Mouse (Mus musculus) kidney, adult 2 months (tissue): Measurements from ENCODE around the gene Polr1e. TPM values are rescaled to one million over a fixed set of nuclear protein-coding genes. Genes with fewer than 3 reads are reported as not detected.
"Not testable (repeated sequence)": the region's sequence is repeated elsewhere in the genome, so short reads cannot be mapped to it uniquely, and the experiment has no call there.

ENCODE experiments used
- DNase-seq: peaks from one replicate; pipeline ENCODE4 v3.0.0; 2021
- H3K27ac ChIP-seq: fragments of 200-500 bp; 2 replicates; pipeline ENCODE4 v1.5.1; 2012; ENCODE audit warnings: low read depth, low read length, control low read depth, inconsistent platforms; ENCODE audit not compliant: insufficient read depth
- H3K27me3 ChIP-seq: fragments of 200-500 bp; replicated peaks from 2 replicates; pipeline ENCODE4 v1.6.1; 2012; ENCODE audit warnings: mild to moderate bottlenecking, moderate library complexity, low read length, inconsistent platforms; ENCODE audit not compliant: control insufficient read depth, insufficient read depth
- H3K36me3 ChIP-seq: fragments of 200-500 bp; 2 replicates; pipeline ENCODE4 v1.6.1; 2012; ENCODE audit warnings: mild to moderate bottlenecking, moderate library complexity, low read length, inconsistent platforms; ENCODE audit not compliant: control insufficient read depth, insufficient read depth
- H3K4me1 ChIP-seq: fragments of 200-500 bp; 2 replicates; pipeline ENCODE4 v1.6.1; 2011; ENCODE audit warnings: low read length; ENCODE audit not compliant: control insufficient read depth, insufficient read depth
- H3K4me3 ChIP-seq: fragments of 200-500 bp; 2 replicates; pipeline ENCODE4 v1.5.1; 2011; ENCODE audit warnings: mild to moderate bottlenecking, low read depth, low read length, control low read depth; ENCODE audit not compliant: insufficient read depth
- CTCF ChIP-seq: fragments of 200-500 bp; conservative IDR thresholded peaks from 2 replicates; pipeline ENCODE4 v1.5.1; 2011; ENCODE audit warnings: low read depth, mild to moderate bottlenecking, control low read depth, low read length, moderate library complexity, mixed read lengths; ENCODE audit not compliant: insufficient read depth, insufficient read length
- POLR2A ChIP-seq: fragments of 200-500 bp; IDR thresholded peaks from one replicate; pipeline ENCODE4 v1.6.1; 2011; ENCODE audit warnings: low read depth, low read length, control low read depth
- WGBS: fragments of 180-500 bp; shearing (Covaris S2); methylation state at CpG from one replicate; pipeline ENCODE4 v1.1.7; 2018; 5-methylcytosine and 5-hydroxymethylcytosine counted together
- polyA plus RNA-seq: library from polyadenylated mRNA; depleted of rRNA; stranded (reverse); fragments of >200 nt; gene quantifications from 2 replicates; pipeline ENCODE4 v1.2.3, GENCODE M21; 2012

Gene Polr1e
- polyA plus RNA-seq, 1 experiment, result 6.2 TPM

DNA sequence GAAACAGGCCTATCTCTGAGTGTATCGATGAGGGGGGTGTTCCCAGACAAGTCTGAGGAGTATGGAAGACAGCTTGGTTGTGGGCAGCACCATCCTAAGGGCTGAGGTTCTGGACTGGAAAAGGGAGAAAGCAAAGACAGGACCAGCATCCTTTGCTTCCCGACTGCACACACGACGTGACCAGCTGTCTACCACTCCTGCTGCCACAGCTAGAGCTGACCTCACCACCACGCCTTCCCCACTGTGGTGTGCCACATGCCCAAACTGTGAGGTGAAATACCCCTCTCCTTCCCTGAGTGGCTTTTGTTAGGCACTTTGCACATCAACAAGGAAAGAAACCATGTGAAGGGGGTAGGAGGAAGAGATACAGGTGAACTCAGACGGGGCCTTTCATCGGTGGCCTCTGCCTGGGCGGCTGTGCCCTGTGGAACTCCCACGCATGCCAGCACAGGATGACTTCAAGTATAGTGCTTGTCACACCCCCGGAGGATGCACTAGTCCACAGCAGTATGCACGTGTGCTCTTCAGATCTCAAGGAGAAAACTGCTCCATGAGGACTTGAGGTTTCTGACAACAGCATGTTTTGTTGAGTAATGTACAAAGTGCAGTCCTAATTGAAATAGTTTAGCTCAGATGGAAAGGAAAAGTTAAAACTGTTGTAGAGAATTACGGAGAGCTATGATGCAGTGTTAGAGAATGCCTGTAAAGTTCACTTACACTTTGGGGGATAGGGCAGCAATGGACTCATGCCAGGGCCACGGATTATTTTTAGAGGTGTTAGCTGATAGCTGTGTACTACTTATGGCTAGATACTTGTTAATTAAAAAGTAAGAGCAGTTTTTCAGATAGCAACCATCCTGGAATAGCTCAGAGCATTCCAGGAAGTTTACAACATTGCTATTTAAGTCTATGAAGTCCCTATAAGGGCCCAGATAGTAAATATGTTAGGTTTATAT, 19.4 kb downstream of the Polr1e start:
- TF ChIP-seq CTCF (no peak), POLR2A (no peak)
- Histone ChIP-seq H3K27ac (0 out of 2 replicates have a peak overlapping the region, but pooled peaks have one; percentile 36), H3K27me3 (no peaks in the 10 kb centered on the region), H3K4me3 (no peak overlapping the region), H3K4me1 (peaks cover 24% of the 10 kb centered on the region), H3K36me3 (no peaks in the 10 kb centered on the region)
- peak; percentile 42 for DNase-seq
- 65% methylated on average over 13 of the region's 13 CpGs for WGBS

DNA sequence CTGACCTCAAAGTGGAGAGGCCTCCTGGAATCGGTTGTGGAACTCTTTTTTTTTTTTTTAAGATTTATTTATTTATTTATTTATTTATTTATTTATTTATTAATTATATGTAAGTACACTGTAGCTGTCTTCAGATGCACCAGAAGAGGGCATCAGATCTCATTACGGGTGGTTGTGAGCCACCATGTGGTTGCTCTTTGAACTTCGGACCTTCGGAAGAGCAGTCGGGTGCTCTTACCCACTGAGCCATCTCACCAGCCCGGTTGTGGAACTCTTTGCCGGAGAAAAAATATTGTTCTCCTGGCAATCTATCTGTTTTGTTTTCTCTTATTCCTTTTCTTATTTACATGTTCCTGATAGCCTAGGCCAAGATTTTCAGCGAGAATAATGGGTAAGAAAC, 20.5 kb downstream of the Polr1e start:
- DNase-seq, result peak; percentile 71
- Histone ChIP-seq H3K4me1 (peaks cover 24% of the 10 kb centered on the region), H3K27ac (0 out of 2 replicates have a peak overlapping the region, but pooled peaks have one; percentile 26)
- H3K4me3 ChIP-seq, H3K36me3 ChIP-seq, H3K27me3 ChIP-seq: not testable (repeated sequence)
- 36% methylated on average over 8 of the region's 8 CpGs for WGBS
- TF ChIP-seq CTCF, result 0 out of 2 replicates have a peak, but pooled peaks have one; percentile 7

DNA sequence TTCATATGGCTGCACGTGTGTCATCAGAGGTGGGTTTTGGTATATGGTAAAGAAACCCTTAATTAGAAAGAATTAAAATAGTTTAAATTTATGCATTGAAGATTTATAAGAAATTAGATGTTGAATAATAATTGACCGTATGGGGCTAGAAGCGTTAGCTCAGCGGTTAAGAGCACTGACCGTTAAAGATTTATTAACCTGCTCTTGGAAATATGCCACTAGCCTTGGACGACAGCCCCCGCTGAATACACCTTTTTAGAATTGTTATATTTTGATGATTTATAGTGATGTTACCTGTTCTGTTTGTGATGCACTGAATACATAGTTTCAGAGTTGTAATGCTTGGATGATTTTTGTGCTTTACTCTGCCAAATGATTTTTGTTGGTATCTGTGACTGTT, 21.2 kb downstream of the Polr1e start:
- H3K4me3 ChIP-seq, H3K36me3 ChIP-seq, H3K27me3 ChIP-seq, H3K27ac ChIP-seq: not testable (repeated sequence)
- peaks cover 21% of the 10 kb centered on the region for H3K4me1 ChIP-seq
- WGBS, result 49% methylated on average over 7 of the region's 7 CpGs
- DNase-seq, result peak; percentile 73

DNA sequence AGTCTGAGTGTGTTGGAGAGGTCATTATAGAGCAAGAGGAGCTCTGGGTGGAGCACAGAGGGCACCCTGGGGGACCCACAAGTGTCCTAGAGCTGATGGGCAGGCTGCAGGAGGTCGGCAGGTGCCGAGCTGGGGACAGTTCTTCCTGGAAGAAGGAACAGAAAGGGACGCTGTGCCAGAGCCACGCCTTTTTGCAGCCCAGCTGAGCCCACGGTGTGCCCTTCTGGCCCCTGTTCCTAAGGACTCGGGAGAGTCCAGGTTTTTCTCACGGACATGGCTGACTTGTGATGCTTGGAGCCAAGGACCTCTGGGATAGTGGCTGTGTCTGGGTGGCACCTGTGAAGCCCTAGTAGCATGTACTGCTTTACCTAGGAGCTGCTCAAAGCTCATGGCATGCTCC, 22.4 kb downstream of the Polr1e start:
- TF ChIP-seq CTCF (no peak), POLR2A (no peak)
- WGBS, result 57% methylated on average over 7 of the region's 7 CpGs
- Histone ChIP-seq H3K36me3 (no peaks in the 10 kb centered on the region), H3K4me1 (peaks cover 14% of the 10 kb centered on the region; the same call in 1 of the 2 replicates), H3K27me3 (no peaks in the 10 kb centered on the region), H3K4me3 (no peak overlapping the region), H3K27ac (no peak overlapping the region)
- peak; percentile 87 for DNase-seq

GRCm38 (mm10) chr4:45046679-45047078, 28.3 kb downstream of the Polr1e start:
- H3K4me3 ChIP-seq, result no peak overlapping the region
- H3K27ac ChIP-seq, result no peak overlapping the region
- no peaks in the 10 kb centered on the region for H3K36me3 ChIP-seq
- no peaks in the 10 kb centered on the region for H3K27me3 ChIP-seq
- 94% methylated on average over 5 of the region's 5 CpGs for WGBS
- DNase-seq, result no peak
- H3K4me1 ChIP-seq, result no peaks in the 10 kb centered on the region
- TF ChIP-seq CTCF (no peak), POLR2A (no peak)

DNA sequence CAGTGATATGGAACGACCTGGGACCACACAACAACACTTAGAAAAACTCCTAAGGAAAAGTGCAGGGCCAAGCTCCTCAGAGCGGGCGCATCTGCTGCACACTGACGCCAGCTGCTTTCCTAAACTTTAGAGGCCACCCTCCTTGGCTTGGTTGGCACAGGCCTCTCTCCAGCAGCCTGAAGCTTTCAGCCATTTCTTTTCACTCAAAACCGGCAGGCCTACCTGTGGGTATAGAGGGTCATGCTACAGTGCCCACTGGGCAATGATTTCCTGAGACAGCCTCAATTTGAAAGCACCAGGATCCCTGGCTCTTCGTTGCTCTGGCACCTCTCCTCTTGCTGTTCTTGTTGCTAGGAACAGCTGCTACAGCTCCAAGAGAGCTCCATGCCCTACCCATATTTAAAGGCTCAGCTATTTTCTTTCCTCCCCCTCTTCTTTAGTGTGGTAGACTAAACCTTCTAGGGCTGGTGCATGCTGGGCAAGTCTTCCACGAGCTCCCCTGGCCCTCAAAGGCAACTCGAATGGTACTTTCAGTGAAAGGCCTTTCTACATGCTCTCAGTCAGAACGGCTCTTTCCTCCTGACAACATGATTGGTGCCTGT, 29.0 kb downstream of the Polr1e start:
- no peaks in the 10 kb centered on the region for H3K36me3 ChIP-seq
- DNase-seq, result no peak
- no peak overlapping the region for H3K4me3 ChIP-seq
- H3K27ac ChIP-seq, result no peak overlapping the region
- WGBS, result 66% methylated on average over 9 of the region's 9 CpGs
- no peaks in the 10 kb centered on the region for H3K27me3 ChIP-seq
- no peaks in the 10 kb centered on the region for H3K4me1 ChIP-seq
- no peak for TF ChIP-seq POLR2A
- TF ChIP-seq CTCF, result no peak

GRCm38 (mm10) chr4:45047956-45048355, 29.6 kb downstream of the Polr1e start:
- Histone ChIP-seq H3K4me1 (no peaks in the 10 kb centered on the region), H3K36me3 (no peaks in the 10 kb centered on the region), H3K27me3 (no peaks in the 10 kb centered on the region), H3K27ac (no peak overlapping the region), H3K4me3 (no peak overlapping the region)
- 80% methylated on average over 9 of the region's 9 CpGs for WGBS
- DNase-seq, result no peak
- TF ChIP-seq CTCF (no peak), POLR2A (no peak)
